Mouse (Mus musculus): Measurements from ENCODE around the gene Patl2. TPM values are rescaled to one million over a fixed set of nuclear protein-coding genes. Genes with fewer than 3 reads are reported as not detected.

The Patl2 gene
- polyA plus RNA-seq, 1 experiment from 2014 or later, result 0.15 TPM

DNA sequence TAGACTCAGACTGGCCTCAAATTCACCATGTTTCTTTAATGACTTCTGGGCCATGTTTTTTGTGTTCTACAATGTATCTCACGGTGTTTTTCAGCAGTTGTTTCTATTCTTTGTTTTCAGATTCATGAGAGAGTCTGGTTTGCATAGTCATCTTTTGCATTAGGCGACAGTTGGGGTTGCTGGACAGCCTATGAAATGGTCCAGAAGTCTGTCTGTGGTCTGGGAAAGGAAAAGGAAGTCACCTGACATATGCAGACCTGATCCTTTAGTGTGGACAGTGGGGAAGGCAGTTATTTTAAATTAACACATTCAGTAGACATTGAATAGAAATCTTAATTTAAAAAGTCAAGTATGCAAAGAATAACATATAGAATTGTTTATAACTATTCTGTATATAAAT, 23.5 kb downstream of the Patl2 start:
- no peaks in the 10 kb centered on the region for H3K4me1 ChIP-seq (replicated peaks; ENCODE audit: control insufficient read depth, insufficient read depth, low read length)
- 59% methylated on average over 2 of the region's 2 CpGs for WGBS
- no peak overlapping the region for H3K27ac ChIP-seq (ENCODE audit: low read depth, low read length)
- H3K9me3 ChIP-seq (ENCODE audit: control insufficient read depth, low read length), result no peaks in the 10 kb centered on the region
- ATAC-seq (replicated peaks; ENCODE audit: low FRiP score), result no peak
- no peak overlapping the region for H3K4me3 ChIP-seq (ENCODE audit: low read depth, low read length)
- H3K27me3 ChIP-seq (replicated peaks; ENCODE audit: control insufficient read depth, insufficient read depth, low read length), result no peaks in the 10 kb centered on the region
- DNase-seq (ENCODE audit: low spot score), result no peak
- H3K4me2 ChIP-seq, result no peak overlapping the region
- H3K9ac ChIP-seq (ENCODE audit: low read depth, low read length), result no peak overlapping the region
- no peaks in the 10 kb centered on the region for H3K36me3 ChIP-seq (ENCODE audit: control insufficient read depth, insufficient read depth, low read length)

DNA sequence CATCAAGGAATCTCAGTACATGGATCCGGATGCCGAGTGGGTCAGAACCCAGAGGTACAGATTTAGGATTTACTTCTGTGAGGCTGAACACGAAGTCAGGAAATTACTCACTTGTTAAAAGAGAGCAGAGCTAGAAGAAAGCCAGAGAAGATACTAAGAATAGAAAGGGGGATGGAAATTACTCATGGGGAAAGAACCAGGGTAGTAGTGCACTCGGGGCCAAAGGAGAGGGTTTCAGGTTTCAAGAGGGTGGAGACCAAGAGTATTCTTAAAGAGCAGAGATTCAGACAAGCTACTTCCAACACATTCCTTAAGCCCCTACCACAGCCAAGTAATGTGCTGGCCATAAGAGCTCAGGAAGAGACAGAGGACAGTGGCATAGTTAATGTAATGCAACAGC, 24.4 kb downstream of the Patl2 start:
- ATAC-seq (replicated peaks; ENCODE audit: low FRiP score) (no peak), DNase-seq (ENCODE audit: low spot score) (no peak)
- H3K4me1 ChIP-seq (replicated peaks; ENCODE audit: control insufficient read depth, insufficient read depth, low read length), result no peaks in the 10 kb centered on the region
- H3K4me3 ChIP-seq (ENCODE audit: low read depth, low read length), result no peak overlapping the region
- H3K36me3 ChIP-seq (ENCODE audit: control insufficient read depth, insufficient read depth, low read length), result no peaks in the 10 kb centered on the region
- H3K9me3 ChIP-seq (ENCODE audit: control insufficient read depth, low read length), result no peaks in the 10 kb centered on the region
- 48% methylated on average over 4 of the region's 4 CpGs for whole genome bisulfite sequencing
- H3K4me2 ChIP-seq, result no peak overlapping the region
- no peaks in the 10 kb centered on the region for H3K27me3 ChIP-seq (replicated peaks; ENCODE audit: control insufficient read depth, insufficient read depth, low read length)
- no peak overlapping the region for H3K27ac ChIP-seq (ENCODE audit: low read depth, low read length)
- no peak overlapping the region for H3K9ac ChIP-seq (ENCODE audit: low read depth, low read length)

DNA sequence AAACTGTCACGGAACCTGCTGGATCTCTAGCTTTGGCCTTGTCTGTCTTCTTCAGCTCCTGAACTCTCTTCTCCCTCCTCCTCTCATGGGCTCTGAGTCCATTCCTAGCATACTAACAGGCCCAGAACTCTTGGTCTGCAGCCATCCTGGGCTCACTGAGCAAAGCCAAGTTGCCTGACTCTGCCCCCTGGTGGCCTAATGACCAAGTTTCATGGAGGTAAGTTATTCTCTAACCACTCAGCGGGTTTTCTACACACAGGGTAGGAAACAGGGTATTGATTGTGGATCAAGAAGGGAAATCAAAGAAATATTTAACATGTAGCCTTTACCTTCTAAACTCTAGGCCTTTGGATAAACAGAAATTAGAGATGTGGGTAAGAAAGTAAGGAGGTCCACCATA, 25.3 kb downstream of the Patl2 start, which contains the start of gene Trim69:
TSS of gene Trim69 (plus strand) at position 21 of the 400 bp plus-strand sequence.
- Histone ChIP-seq H3K4me2 (no peak within 1 kb of the TSS), H3K27ac (ENCODE audit: low read depth, low read length) (no peak within 1 kb of the TSS), H3K36me3 (ENCODE audit: control insufficient read depth, insufficient read depth, low read length) (no peaks in the 10 kb centered on the region)

DNA sequence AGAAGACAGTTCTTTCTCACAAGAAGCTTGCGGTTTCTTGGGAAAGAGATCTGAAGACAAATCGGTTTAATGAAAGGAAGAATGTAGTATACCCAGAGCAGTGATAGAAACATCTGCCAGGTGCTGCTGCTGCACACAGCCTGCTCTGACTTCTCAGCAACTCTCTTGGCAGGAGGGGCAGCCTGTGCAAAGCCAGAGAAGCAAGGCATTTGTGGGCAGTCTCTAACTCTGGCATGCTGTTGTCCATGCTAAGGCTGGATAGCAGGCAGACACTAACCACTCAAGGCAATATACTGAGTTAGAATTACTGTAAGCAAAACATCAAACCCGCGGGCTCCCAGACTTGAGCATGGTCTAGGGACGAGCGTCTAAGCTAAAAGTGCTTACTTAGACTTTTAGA, 26.3 kb downstream of the Patl2 start:
- H3K4me2 ChIP-seq, result no peak overlapping the region
- no peak for ATAC-seq (replicated peaks; ENCODE audit: low FRiP score)

More for the DNA sequence above, 25.3 kb downstream of the Patl2 start, which contains the start of gene Trim69:
- Histone ChIP-seq H3K4me1 (replicated peaks; ENCODE audit: control insufficient read depth, insufficient read depth, low read length) (no peaks in the 10 kb centered on the region), H3K9me3 (ENCODE audit: control insufficient read depth, low read length) (no peaks in the 10 kb centered on the region), H3K9ac (ENCODE audit: low read depth, low read length) (no peak within 1 kb of the TSS), H3K27me3 (replicated peaks; ENCODE audit: control insufficient read depth, insufficient read depth, low read length) (no peaks in the 10 kb centered on the region), H3K4me3 (ENCODE audit: low read depth, low read length) (no peak within 1 kb of the TSS)
- DNase-seq (ENCODE audit: low spot score) (peak; percentile 66), ATAC-seq (replicated peaks; ENCODE audit: low FRiP score) (peak; percentile 66)
- 42% methylated on average over 2 of the region's 2 CpGs for WGBS

DNA sequence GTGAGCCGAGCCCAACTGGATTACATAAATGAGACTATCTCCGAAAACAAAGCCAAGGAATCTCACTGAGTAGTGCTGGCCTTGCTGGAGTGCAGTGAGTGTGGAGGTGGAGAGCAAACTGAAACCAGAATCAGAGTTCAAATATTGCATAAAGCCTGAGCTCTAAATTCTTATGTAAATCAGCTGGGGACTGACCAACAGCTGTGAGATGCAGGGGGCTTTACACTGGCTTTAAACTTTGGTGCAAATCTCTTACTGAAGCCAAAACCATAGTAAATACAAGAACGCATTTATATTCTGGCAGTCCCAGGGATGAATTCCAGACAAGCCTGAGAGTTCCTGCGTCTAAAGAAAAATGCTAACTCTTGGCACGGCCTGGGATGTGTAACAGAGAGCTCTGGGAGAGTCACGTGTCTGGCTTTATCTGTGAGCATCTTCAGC, 27.6 kb downstream of the Patl2 start:
- Histone ChIP-seq H3K36me3 (ENCODE audit: control insufficient read depth, insufficient read depth, low read length) (no peaks in the 10 kb centered on the region), H3K9ac (ENCODE audit: low read depth, low read length) (no peak overlapping the region), H3K4me3 (ENCODE audit: low read depth, low read length) (no peak overlapping the region), H3K4me2 (no peak overlapping the region), H3K4me1 (replicated peaks; ENCODE audit: control insufficient read depth, insufficient read depth, low read length) (no peaks in the 10 kb centered on the region), H3K27me3 (replicated peaks; ENCODE audit: control insufficient read depth, insufficient read depth, low read length) (no peaks in the 10 kb centered on the region), H3K27ac (ENCODE audit: low read depth, low read length) (no peak overlapping the region), H3K9me3 (ENCODE audit: control insufficient read depth, low read length) (no peaks in the 10 kb centered on the region)
- ATAC-seq (replicated peaks; ENCODE audit: low FRiP score), result no peak
- 60% methylated on average over 6 of the region's 6 CpGs for WGBS
- DNase-seq (ENCODE audit: low spot score), result no peak

More for the DNA sequence above, 26.3 kb downstream of the Patl2 start:
- Histone ChIP-seq H3K27ac (ENCODE audit: low read depth, low read length) (no peak overlapping the region), H3K4me1 (replicated peaks; ENCODE audit: control insufficient read depth, insufficient read depth, low read length) (no peaks in the 10 kb centered on the region), H3K9ac (ENCODE audit: low read depth, low read length) (no peak overlapping the region), H3K27me3 (replicated peaks; ENCODE audit: control insufficient read depth, insufficient read depth, low read length) (no peaks in the 10 kb centered on the region), H3K4me3 (ENCODE audit: low read depth, low read length) (no peak overlapping the region), H3K36me3 (ENCODE audit: control insufficient read depth, insufficient read depth, low read length) (no peaks in the 10 kb centered on the region), H3K9me3 (ENCODE audit: control insufficient read depth, low read length) (no peaks in the 10 kb centered on the region)
- 78% methylated on average over 6 of the region's 6 CpGs for WGBS
- DNase-seq (ENCODE audit: low spot score), result no peak

DNA sequence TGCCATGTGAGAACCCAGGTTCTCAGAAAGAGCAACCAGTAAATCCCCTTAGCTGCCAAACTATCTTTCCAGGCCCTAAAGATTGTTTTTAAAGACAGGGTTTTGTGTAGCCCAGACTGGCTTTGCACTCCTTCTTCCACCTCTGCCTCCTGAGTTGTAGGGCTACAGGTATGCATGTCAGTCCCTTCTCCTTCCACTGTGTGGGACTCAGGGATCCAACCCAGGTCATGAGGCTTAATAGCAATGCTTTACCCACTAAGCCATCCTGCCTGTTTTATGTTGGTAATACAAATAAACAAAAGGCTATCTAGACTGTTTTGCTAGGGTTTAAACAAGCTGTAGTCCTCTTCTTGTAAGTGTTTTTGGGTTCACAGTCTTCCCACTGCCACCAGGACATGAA, 28.4 kb downstream of the Patl2 start:
- DNase-seq (ENCODE audit: low spot score) (no peak), ATAC-seq (replicated peaks; ENCODE audit: low FRiP score) (no peak)
- Histone ChIP-seq H3K4me2 (no peak overlapping the region), H3K4me1 (replicated peaks; ENCODE audit: control insufficient read depth, insufficient read depth, low read length) (no peaks in the 10 kb centered on the region), H3K27ac (ENCODE audit: low read depth, low read length) (no peak overlapping the region), H3K4me3 (ENCODE audit: low read depth, low read length) (no peak overlapping the region), H3K36me3 (ENCODE audit: control insufficient read depth, insufficient read depth, low read length) (0 out of 2 replicates have a peak, but pooled peaks cover 3% of the 10 kb centered on the region), H3K9ac (ENCODE audit: low read depth, low read length) (no peak overlapping the region), H3K27me3 (replicated peaks; ENCODE audit: control insufficient read depth, insufficient read depth, low read length) (no peaks in the 10 kb centered on the region), H3K9me3 (ENCODE audit: control insufficient read depth, low read length) (no peaks in the 10 kb centered on the region)

DNA sequence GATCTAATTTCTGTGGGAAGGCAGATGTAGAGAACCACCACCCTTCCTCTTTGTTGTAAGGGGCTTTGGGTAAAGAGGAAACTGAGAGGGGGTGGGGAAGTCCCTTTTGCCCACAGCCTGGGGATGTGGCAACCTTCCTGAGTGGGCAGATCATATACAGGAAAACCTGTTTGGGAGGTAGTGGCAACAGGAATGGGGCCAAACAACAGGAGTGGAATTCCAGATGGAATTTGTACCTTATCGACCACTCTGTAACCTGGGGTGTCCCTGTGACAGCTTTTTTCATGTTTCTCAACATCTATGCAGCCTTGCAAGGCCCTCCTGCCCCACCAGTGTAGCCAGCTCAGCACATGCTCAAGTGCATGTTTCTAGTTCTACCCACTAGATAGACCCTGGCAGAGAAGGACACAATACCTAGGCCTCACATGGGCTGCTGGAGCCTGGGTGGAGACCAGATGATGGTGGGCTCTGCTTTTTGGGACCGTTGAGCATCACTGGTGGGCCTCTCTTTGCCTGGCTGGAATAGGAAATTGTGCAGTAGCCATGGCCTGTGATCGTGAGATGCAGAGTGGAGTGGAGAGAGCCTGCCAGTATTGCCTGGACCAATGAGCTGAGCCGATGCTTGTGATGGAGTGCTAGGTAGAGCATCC, 29.8 kb downstream of the Patl2 start:
- no peaks in the 10 kb centered on the region for H3K27me3 ChIP-seq (replicated peaks; ENCODE audit: control insufficient read depth, insufficient read depth, low read length)
- no peak overlapping the region for H3K4me3 ChIP-seq (ENCODE audit: low read depth, low read length)
- DNase-seq (ENCODE audit: low spot score), result no peak
- no peak overlapping the region for H3K27ac ChIP-seq (ENCODE audit: low read depth, low read length)
- H3K36me3 ChIP-seq (ENCODE audit: control insufficient read depth, insufficient read depth, low read length), result 0 out of 2 replicates have a peak, but pooled peaks cover 3% of the 10 kb centered on the region
- no peak for ATAC-seq (replicated peaks; ENCODE audit: low FRiP score)
- H3K9ac ChIP-seq (ENCODE audit: low read depth, low read length), result no peak overlapping the region
- no peak overlapping the region for H3K4me2 ChIP-seq
- WGBS, result 79% methylated on average over 4 of the region's 4 CpGs
- H3K4me1 ChIP-seq (replicated peaks; ENCODE audit: control insufficient read depth, insufficient read depth, low read length), result no peaks in the 10 kb centered on the region
- H3K9me3 ChIP-seq (ENCODE audit: control insufficient read depth, low read length), result no peaks in the 10 kb centered on the region

DNA sequence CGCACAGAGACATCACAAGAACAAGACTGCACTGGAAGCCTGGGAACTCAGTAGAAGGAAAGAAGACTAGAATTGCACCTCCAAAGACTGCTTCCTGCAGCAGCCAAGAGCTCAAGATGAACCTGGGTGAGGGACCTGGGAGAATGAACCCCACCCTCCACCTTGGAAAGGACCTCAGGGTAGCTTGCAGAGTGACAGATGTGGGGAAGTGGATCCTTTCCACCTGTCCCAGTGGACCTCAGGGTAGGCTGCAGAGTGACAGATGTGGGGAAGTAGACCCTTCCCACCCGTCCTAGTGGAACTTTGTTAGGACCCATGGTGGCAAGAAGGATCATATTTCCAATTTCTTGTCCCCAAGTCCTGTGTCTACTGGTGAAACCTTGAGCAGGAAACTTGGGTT, 30.7 kb downstream of the Patl2 start:
- 70% methylated on average over 2 of the region's 2 CpGs for WGBS

DNA sequence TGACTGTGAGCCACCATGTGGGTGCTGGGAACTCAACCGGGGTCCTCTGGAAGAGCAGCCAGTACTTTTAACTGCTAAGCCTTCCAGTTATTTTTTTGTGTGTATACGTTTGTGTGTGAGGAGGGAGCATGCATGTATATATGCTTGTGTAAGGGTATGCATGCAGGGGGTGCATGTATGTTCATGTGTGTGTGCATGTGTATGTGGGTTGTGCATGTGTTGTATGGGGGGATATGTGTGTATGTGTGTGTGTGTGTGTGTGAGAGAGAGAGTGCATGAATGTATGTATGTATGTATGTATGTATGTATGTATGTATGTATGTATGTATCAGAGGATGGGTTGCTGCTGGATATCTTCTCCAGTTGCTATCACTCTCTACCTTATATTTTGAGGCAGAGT, 31.5 kb downstream of the Patl2 start:
- Histone ChIP-seq H3K4me1 (replicated peaks; ENCODE audit: control insufficient read depth, insufficient read depth, low read length) (no peaks in the 10 kb centered on the region), H3K27me3 (replicated peaks; ENCODE audit: control insufficient read depth, insufficient read depth, low read length) (no peaks in the 10 kb centered on the region), H3K9ac (ENCODE audit: low read depth, low read length) (no peak overlapping the region), H3K4me2 (no peak overlapping the region), H3K9me3 (ENCODE audit: control insufficient read depth, low read length) (no peaks in the 10 kb centered on the region), H3K4me3 (ENCODE audit: low read depth, low read length) (no peak overlapping the region), H3K36me3 (ENCODE audit: control insufficient read depth, insufficient read depth, low read length) (0 out of 2 replicates have a peak, but pooled peaks cover 3% of the 10 kb centered on the region), H3K27ac (ENCODE audit: low read depth, low read length) (no peak overlapping the region)
- ATAC-seq (replicated peaks; ENCODE audit: low FRiP score) (no peak), DNase-seq (ENCODE audit: low spot score) (no peak)
- WGBS, result 92% methylated on average over 2 of the region's 2 CpGs

More for the DNA sequence above, 30.7 kb downstream of the Patl2 start:
- no peak overlapping the region for H3K4me2 ChIP-seq
- no peaks in the 10 kb centered on the region for H3K27me3 ChIP-seq (replicated peaks; ENCODE audit: control insufficient read depth, insufficient read depth, low read length)
- no peaks in the 10 kb centered on the region for H3K4me1 ChIP-seq (replicated peaks; ENCODE audit: control insufficient read depth, insufficient read depth, low read length)
- no peak overlapping the region for H3K27ac ChIP-seq (ENCODE audit: low read depth, low read length)
- H3K4me3 ChIP-seq (ENCODE audit: low read depth, low read length), result no peak overlapping the region
- H3K9ac ChIP-seq (ENCODE audit: low read depth, low read length), result no peak overlapping the region
- no peaks in the 10 kb centered on the region for H3K9me3 ChIP-seq (ENCODE audit: control insufficient read depth, low read length)
- ATAC-seq (replicated peaks; ENCODE audit: low FRiP score) (no peak), DNase-seq (ENCODE audit: low spot score) (no peak)
- H3K36me3 ChIP-seq (ENCODE audit: control insufficient read depth, insufficient read depth, low read length), result 0 out of 2 replicates have a peak, but pooled peaks cover 3% of the 10 kb centered on the region
